Mouse (Mus musculus) lung, postnatal 0 days (tissue): ENCODE results near the gene Mrvi1.

Experiments
- CTCF ChIP-seq: IDR thresholded peaks from 2 replicates; pipeline ENCODE4 v1.5.1; 2016; ENCODE audit warnings: antibody characterized with exemption, mild to moderate bottlenecking
- EP300 ChIP-seq: IDR thresholded peaks from 2 replicates; pipeline ENCODE4 v1.6.1; 2016; ENCODE audit warnings: antibody characterized with exemption, mild to moderate bottlenecking, control low read depth

DNA sequence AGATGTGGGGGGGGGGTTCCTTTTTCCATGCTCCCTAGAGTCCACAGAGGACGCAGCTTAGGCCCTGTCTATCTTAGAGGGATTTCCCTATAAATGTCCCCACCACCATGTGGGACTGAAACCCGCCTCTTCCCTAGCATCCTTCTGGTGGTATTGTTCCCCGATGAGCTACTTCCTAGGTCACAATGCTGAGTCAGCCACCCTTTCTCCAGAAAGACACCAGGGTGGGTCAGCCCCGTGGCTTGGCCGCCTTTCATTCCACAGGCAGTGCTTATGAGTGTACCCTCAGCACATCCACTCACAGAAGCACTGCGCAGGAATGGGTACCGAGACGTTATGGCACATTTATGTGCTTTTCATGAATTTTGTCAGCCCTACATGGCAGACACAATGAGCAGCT, 85.1 kb downstream of the Mrvi1 start:
- no peak for TF ChIP-seq CTCF
- TF ChIP-seq EP300: no peak
